1 mouse cellular context compared by ENCODE assay signal in the genomic region with DNA sequence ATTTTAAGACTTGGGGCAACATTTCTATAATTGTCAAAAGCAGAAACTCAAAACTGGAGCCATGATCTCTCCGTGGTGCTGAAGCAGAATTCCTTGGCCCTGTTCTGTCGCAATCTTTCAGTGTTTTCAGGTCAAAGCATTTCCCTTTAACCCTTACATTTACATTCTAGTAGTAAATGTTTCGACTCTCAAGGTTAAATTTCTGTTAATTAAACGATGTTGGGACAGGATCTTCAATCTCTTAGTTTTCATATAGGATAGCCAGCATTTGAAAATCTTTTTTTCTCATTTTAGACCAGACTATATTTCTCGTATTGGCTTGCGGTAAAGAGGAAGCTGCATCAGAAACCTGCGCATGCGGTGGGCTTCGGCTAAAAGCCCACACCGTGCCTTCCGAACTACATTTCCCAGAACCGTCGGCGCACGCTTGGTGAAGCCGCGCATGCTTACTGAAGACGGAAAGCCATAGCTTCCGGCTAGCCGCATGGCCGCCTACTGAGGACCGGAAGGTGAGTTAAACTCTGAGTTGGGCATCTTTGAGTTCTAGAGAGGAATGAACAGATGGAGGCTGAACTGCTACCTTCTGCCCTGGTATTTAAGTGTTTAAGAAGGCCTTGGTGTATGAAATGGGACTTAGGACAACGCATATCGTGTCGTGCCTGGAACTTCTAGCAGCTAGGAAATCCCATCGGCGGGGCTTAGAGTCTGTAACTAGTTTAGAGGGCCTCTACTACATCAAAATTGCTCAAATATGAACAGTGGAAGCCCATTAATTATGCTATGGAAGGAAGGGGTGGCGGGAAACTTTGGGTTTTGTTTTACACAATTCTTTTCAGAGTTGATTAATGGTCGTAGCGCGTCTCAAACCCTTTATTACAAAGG.
A peak's percentile ranks its signal among the peaks of the same experiment; 100 is the strongest.
TF ChIP-seq lines count a peak whose summit lies in the region.

No protein-coding gene starts in this region.

TF ChIP-seq in ES-E14, 5 proteins besides CTCF, POLR2A, EP300 and RAD21:
- TF ChIP-seq ZNF384 (IDR thresholded peaks at IDR 0.05; ENCODE audit: low read depth, low read length) (no peak), HCFC1 (IDR thresholded peaks at IDR 0.05; ENCODE audit: borderline replicate concordance, insufficient read depth, low read length) (peak; percentile 95)
